Mouse (Mus musculus): ENCODE measurements around the gene Blm.

- TF ChIP-seq GATA1 (IDR thresholded peaks at IDR 0.05; ENCODE audit: borderline replicate concordance, low read length) = no peak
- no peak for TF ChIP-seq FLI1 (IDR thresholded peaks at IDR 0.05; ENCODE audit: low read length)
Measured at GRCm38 (mm10) chr7:80414303-80414855, 120.5 kb downstream of the Blm start.
